Mouse (Mus musculus) forebrain, embryonic 10.5 days (tissue): ENCODE results near the gene Crim1. TPM values are rescaled to one million over a fixed set of nuclear protein-coding genes. Genes with fewer than 3 reads are reported as not detected.

Source experiments
- DNase-seq: peaks from one replicate; pipeline ENCODE4 v3.0.0-alpha.2; 2017; ENCODE audit warnings: low spot score; ENCODE audit errors: extremely low spot score
- H3K27ac ChIP-seq: fragments of 300-500 bp; sonication (generic); 2 replicates; pipeline ENCODE4 v1.5.1; 2016; ENCODE audit warnings: mild to moderate bottlenecking
- H3K27me3 ChIP-seq: fragments of 300-500 bp; sonication (generic); 2 replicates; pipeline ENCODE4 v1.6.1; 2016; ENCODE audit warnings: mild to moderate bottlenecking; ENCODE audit not compliant: poor library complexity, severe bottlenecking
- H3K36me3 ChIP-seq: fragments of 300-500 bp; sonication (generic); replicated peaks from 2 replicates; pipeline ENCODE4 v1.6.1; 2016; ENCODE audit warnings: mild to moderate bottlenecking, moderate library complexity
- H3K4me1 ChIP-seq: fragments of 300-500 bp; sonication (generic); 2 replicates; pipeline ENCODE4 v1.6.1; 2016
- H3K4me3 ChIP-seq: fragments of 300-500 bp; sonication (generic); 2 replicates; pipeline ENCODE4 v1.5.1; 2016; ENCODE audit warnings: mild to moderate bottlenecking, moderate library complexity
- H3K9me3 ChIP-seq: fragments of 300-500 bp; sonication (generic); 2 replicates; pipeline ENCODE4 v1.6.1; 2016; ENCODE audit warnings: mild to moderate bottlenecking, moderate library complexity
- WGBS: fragments of 180-500 bp; shearing (Covaris S2); methylation state at CpG from one replicate; pipeline ENCODE4 v1.1.7; 2016; 5-methylcytosine and 5-hydroxymethylcytosine counted together
- polyA plus RNA-seq: library from polyadenylated mRNA; unstranded; fragments of >200 nt; fragmentation: Nextera tagmentation; extraction: Ambion mirVana; gene quantifications from 2 replicates; pipeline ENCODE4 v1.2.1, GENCODE M21; 2016

The Crim1 gene
- polyA plus RNA-seq, 1 experiment from 2014 or later, result 1.8 TPM

DNA sequence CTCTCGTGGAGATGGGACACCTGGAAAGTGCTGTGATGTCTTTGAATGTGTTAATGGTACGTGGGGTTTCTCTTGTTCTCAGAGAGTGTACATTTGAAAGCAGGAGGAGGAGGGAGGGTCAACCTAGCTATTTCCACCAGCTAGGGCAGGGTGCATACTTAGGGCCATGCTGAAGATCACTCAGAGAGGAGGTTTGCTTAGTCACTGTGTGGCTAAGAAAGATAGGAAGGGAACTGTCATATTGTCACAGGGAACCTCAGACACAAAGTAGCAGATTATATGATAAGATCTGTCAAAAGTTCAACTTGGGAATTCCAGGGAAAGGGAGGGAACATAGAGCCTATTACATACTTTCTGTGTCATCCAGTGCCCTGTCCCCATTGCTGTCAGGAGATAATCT lies 103.0 kb downstream of the Crim1 start:
- DNase-seq, result no peak
- no peak overlapping the region for H3K27ac ChIP-seq
- no peaks in the 10 kb centered on the region for H3K9me3 ChIP-seq
- 88% methylated on average over 2 of the region's 2 CpGs for WGBS
- no peak overlapping the region for H3K4me3 ChIP-seq
- H3K4me1 ChIP-seq, result peaks cover 7% of the 10 kb centered on the region; the same call in 1 of the 2 replicates
- H3K27me3 ChIP-seq, result no peaks in the 10 kb centered on the region
- H3K36me3 ChIP-seq, result peaks cover 13% of the 10 kb centered on the region; the same call in 1 of the 2 replicates

GRCm38 (mm10) chr17:78304059-78304458 lies 104.0 kb downstream of the Crim1 start:
- WGBS, result 93% methylated on average over 13 of the region's 13 CpGs
- H3K36me3 ChIP-seq, result peaks cover 16% of the 10 kb centered on the region; the same call in 1 of the 2 replicates
- no peak overlapping the region for H3K27ac ChIP-seq

GRCm38 (mm10) chr17:78306434-78306833 lies 106.4 kb downstream of the Crim1 start:
- no peak for DNase-seq
- Histone ChIP-seq H3K27me3 (no peaks in the 10 kb centered on the region), H3K4me3 (no peak overlapping the region), H3K27ac (no peak overlapping the region), H3K9me3 (no peaks in the 10 kb centered on the region), H3K36me3 (peaks cover 16% of the 10 kb centered on the region; the same call in 1 of the 2 replicates), H3K4me1 (no peaks in the 10 kb centered on the region)
- WGBS, result 93% methylated on average over 9 of the region's 9 CpGs

More at GRCm38 (mm10) chr17:78304059-78304458, 104.0 kb downstream of the Crim1 start:
- Histone ChIP-seq H3K4me3 (no peak overlapping the region), H3K9me3 (no peaks in the 10 kb centered on the region), H3K27me3 (no peaks in the 10 kb centered on the region), H3K4me1 (peaks cover 5% of the 10 kb centered on the region; the same call in 1 of the 2 replicates)
- DNase-seq, result no peak

GRCm38 (mm10) chr17:78308221-78308620 lies 108.2 kb downstream of the Crim1 start:
- Histone ChIP-seq H3K36me3 (peaks cover 18% of the 10 kb centered on the region; the same call in 1 of the 2 replicates), H3K9me3 (no peaks in the 10 kb centered on the region), H3K27me3 (no peaks in the 10 kb centered on the region), H3K4me1 (no peaks in the 10 kb centered on the region), H3K27ac (no peak overlapping the region), H3K4me3 (no peak overlapping the region)
- 92% methylated on average over 9 of the region's 9 CpGs for WGBS
- no peak for DNase-seq

DNA sequence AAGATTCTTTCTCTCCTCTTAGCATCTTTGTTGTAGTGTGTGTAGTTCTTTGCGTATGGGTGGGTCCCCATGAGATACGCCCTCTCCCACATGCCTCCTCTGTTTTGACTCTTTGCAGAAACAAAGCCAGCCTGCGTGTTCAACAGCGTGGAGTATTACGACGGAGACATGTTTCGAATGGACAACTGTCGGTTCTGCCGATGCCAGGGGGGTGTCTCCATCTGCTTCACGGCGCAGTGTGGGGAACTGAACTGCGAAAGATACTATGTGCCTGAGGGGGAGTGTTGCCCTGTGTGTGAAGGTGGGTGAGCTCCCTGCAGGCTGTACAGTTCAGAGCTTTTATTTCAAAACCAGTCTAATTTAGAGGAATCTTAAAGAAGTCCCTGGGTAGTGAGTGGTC lies 113.0 kb downstream of the Crim1 start:
- no peaks in the 10 kb centered on the region for H3K27me3 ChIP-seq
- H3K36me3 ChIP-seq, result peaks cover 22% of the 10 kb centered on the region
- no peak overlapping the region for H3K4me3 ChIP-seq
- WGBS, result 96% methylated on average over 12 of the region's 12 CpGs
- no peaks in the 10 kb centered on the region for H3K4me1 ChIP-seq
- no peak overlapping the region for H3K27ac ChIP-seq
- no peak for DNase-seq
- H3K9me3 ChIP-seq, result no peaks in the 10 kb centered on the region

DNA sequence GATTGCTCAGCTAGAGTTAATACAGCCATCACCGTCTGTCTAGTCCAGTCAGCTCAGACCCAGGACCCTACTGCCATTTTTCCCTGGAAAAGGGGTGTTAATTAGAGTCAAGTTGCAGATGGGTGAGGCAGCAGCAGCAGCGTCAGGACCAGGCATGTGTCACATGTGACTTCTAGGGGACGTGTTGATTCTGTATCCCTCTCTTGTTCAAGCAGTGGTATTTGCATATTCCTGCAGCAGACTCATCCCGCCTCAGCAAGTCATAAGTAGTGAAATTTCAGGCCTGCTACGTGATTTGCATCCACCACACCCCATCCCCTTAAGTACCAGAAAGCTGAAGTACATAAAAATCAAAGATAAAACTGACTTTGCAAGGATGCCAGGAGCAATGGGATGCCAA lies 113.6 kb downstream of the Crim1 start:
- H3K36me3 ChIP-seq, result peaks cover 19% of the 10 kb centered on the region
- no peak overlapping the region for H3K4me3 ChIP-seq
- no peaks in the 10 kb centered on the region for H3K4me1 ChIP-seq
- no peaks in the 10 kb centered on the region for H3K9me3 ChIP-seq
- no peak overlapping the region for H3K27ac ChIP-seq
- DNase-seq, result no peak
- 80% methylated on average over 5 of the region's 5 CpGs for WGBS
- H3K27me3 ChIP-seq, result no peaks in the 10 kb centered on the region

DNA sequence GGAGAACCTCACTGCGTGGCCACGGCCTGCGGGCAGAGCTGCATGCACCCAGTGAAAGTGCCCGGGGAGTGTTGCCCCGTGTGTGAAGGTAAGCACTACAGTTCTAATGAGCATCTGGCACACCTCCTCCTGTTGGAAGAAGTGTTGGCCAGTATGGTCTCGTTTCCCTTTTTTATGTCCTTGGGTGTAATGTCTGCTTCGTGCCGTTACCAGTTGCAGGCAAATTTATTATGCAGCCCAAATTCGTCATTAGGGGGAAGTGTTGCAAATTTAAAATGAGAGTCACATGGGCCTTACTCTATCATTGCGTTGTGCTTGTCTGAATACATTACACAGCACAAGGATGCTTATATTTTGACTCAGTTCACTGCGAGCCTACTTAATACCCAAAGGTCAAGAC lies 115.6 kb downstream of the Crim1 start:
- no peak for DNase-seq
- no peak overlapping the region for H3K27ac ChIP-seq
- no peak overlapping the region for H3K4me3 ChIP-seq
- H3K36me3 ChIP-seq, result peaks cover 22% of the 10 kb centered on the region
- no peaks in the 10 kb centered on the region for H3K9me3 ChIP-seq
- H3K27me3 ChIP-seq, result no peaks in the 10 kb centered on the region
- no peaks in the 10 kb centered on the region for H3K4me1 ChIP-seq
- 95% methylated on average over 11 of the region's 11 CpGs for WGBS

DNA sequence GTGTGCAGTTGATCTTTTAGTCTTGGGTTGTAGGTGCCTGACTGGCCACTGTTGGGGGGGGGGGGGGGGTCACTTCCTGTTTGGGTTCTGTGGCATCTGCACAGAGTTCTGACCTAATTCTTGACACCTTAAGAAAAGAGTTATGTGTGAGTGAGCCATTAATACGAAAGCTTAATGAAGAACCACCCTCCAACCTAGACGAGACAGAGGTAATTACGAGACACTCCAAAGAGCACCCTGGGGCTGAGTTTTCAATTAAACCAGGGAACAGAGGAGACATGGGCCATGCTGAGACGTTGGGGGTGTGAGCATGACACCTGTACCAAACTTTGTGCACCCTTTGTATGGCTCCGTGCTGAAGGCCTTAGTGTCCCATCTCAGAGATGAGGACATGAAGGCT lies 117.3 kb downstream of the Crim1 start:
- no peaks in the 10 kb centered on the region for H3K27me3 ChIP-seq
- no peak for DNase-seq
- H3K4me3 ChIP-seq, result no peak overlapping the region
- H3K9me3 ChIP-seq, result no peaks in the 10 kb centered on the region
- H3K4me1 ChIP-seq, result peaks cover 3% of the 10 kb centered on the region
- WGBS, result 80% methylated on average over 5 of the region's 5 CpGs
- H3K36me3 ChIP-seq, result peaks cover 22% of the 10 kb centered on the region
- no peak overlapping the region for H3K27ac ChIP-seq

GRCm38 (mm10) chr17:78318810-78319209 lies 118.8 kb downstream of the Crim1 start:
- Histone ChIP-seq H3K4me3 (no peak overlapping the region), H3K27me3 (no peaks in the 10 kb centered on the region), H3K27ac (no peak overlapping the region), H3K4me1 (peaks cover 14% of the 10 kb centered on the region), H3K9me3 (no peaks in the 10 kb centered on the region), H3K36me3 (peaks cover 20% of the 10 kb centered on the region)
- DNase-seq, result no peak
- WGBS, result 88% methylated on average over 3 of the region's 3 CpGs

DNA sequence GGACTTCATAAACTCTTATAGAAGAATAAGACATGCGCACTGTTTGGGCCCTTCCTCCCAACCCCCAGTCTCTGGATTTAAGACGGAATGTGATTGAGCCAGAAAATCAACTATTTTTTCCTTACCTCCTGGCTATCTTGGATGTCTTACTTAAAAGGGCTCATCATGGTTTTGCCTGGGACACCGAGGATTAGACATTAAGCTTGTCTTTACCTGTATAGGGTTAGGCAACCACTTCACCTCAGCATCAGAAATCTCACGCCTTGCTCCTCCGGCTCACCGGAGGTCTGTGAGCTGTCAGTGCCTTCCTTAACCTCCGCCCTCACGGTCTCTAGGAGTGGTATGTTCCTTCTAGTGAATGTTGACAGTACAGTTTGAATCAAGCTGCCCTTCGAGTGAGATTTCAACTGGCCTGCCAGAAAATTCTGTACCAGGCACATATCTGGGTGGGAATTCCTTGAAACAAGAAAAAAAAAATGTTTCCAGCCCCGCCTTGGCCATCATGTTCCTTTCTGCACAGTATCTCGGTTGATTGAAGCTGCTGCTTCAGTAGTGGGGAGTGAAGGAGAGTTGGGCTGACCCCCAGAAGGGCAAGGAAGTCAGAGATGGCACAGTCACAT lies 121.3 kb downstream of the Crim1 start:
- no peaks in the 10 kb centered on the region for H3K27me3 ChIP-seq
- no peak for DNase-seq
- peaks cover 26% of the 10 kb centered on the region for H3K4me1 ChIP-seq
- no peak overlapping the region for H3K27ac ChIP-seq
- peaks cover 11% of the 10 kb centered on the region for H3K36me3 ChIP-seq
- no peaks in the 10 kb centered on the region for H3K9me3 ChIP-seq
- 91% methylated on average over 11 of the region's 11 CpGs for WGBS
- no peak overlapping the region for H3K4me3 ChIP-seq

DNA sequence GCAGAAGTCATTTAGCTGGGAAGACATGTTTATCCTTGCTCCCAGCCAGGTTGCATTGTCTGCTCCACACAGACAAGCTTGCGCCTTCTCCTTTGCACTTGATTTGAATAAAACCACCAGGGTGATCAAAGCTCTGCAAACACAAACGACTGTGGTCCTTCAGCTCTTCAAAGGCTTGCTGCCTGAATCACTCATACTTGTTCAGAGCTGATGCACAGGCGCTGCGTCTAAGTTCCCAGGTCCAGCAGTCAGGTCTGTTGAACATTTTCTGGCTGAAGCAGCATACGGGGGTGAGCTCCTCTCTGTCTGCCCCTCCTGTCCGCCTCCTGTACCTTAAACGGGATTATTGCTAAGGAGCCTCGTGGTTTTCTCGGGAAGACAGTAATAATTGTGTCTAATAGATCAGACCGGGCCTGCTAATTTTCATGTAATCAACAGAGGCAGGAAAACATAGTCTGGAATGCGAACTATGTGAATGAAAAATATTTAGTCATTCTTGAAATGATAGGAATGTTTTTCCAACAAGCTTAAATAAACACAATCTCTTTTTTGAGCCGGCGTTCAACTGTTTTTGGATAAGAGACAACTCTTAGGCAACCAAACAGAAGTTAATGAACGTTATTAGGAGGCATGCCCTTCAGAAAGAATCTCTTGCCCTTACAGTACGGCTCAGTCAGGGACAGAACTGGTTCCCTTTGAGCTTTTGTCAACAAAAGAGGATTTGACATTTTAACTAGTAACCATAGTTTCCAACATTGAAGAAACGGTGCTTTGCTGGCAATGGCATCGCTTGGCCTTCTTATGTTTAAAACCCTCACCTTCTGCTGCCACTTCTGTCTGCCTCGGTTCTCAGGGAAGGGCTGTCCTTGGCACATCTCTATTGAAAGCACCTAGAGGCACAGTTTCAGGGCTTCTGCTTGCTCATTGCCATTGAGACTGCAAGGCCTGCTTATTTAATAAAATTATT lies 122.6 kb downstream of the Crim1 start:
- 67% methylated on average over 18 of the region's 18 CpGs for WGBS
- peaks cover 26% of the 10 kb centered on the region for H3K4me1 ChIP-seq
- H3K27me3 ChIP-seq, result no peaks in the 10 kb centered on the region
- DNase-seq, result no peak
- H3K4me3 ChIP-seq, result no peak overlapping the region
- no peaks in the 10 kb centered on the region for H3K9me3 ChIP-seq
- peaks cover 9% of the 10 kb centered on the region for H3K36me3 ChIP-seq
- no peak overlapping the region for H3K27ac ChIP-seq

DNA sequence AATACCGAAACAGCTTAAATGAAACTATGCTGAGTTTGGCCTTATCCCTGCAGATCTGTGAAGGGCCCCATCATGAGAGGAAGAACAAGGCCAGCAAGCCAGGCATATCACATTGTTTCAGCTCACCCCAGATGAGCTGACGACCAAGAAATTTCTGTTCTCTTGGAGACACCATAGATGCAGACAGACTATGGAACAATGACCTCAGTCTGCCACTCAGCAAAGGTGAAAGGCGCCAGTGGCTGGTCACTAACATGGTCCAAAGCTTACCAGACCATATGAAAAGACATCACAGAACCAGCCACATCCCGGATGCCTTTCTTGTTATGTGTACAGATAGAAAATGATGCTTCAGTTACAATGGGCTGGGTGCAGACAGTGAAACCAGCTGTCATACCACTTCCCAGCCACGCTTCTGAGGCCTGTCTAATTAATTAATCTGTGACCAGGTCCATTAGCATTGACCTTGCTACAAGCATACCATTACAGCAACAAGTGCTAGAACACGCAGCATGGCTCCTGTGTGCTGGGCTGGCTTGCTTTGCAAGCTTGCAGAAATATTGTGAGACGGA lies 125.8 kb downstream of the Crim1 start:
- no peak overlapping the region for H3K27ac ChIP-seq

GRCm38 (mm10) chr17:78326381-78326780 lies 126.3 kb downstream of the Crim1 start:
- 81% methylated on average over 2 of the region's 2 CpGs for WGBS
- no peak overlapping the region for H3K4me3 ChIP-seq
- H3K27me3 ChIP-seq, result no peaks in the 10 kb centered on the region
- H3K36me3 ChIP-seq, result peaks cover 5% of the 10 kb centered on the region
- H3K4me1 ChIP-seq, result peaks cover 26% of the 10 kb centered on the region
- no peak for DNase-seq
- H3K27ac ChIP-seq, result no peak overlapping the region
- no peaks in the 10 kb centered on the region for H3K9me3 ChIP-seq

More for the DNA sequence above, 125.8 kb downstream of the Crim1 start:
- H3K4me3 ChIP-seq, result no peak overlapping the region
- H3K4me1 ChIP-seq, result peaks cover 26% of the 10 kb centered on the region
- no peaks in the 10 kb centered on the region for H3K9me3 ChIP-seq
- DNase-seq, result no peak
- H3K27me3 ChIP-seq, result no peaks in the 10 kb centered on the region
- H3K36me3 ChIP-seq, result peaks cover 5% of the 10 kb centered on the region
- WGBS, result 82% methylated on average over 7 of the region's 7 CpGs
